Comparison of ENCODE assay signal across 14 mouse cellular contexts in genomic region chr7:96242328-96243185, GRCm38 (mm10).
A peak's percentile ranks its signal among the peaks of the same experiment; 100 is the strongest.
DNase-seq lines count a peak whose midpoint lies in the region; ATAC-seq and TF ChIP-seq lines count a peak whose summit lies in the region.
"Had no signal": no experiment of that assay in that cellular context is flagged by ENCODE, and none has a peak within 500 bp of the region (broad histone marks: within the 10 kb centered on the region; RNA-seq: fewer than 3 reads in every experiment).

No protein-coding gene starts in this region.

- no peak for DNase-seq in frontal cortex, postnatal 25 days (ENCODE audit: low spot score in 2 of 2)
- DNase-seq in lung, postnatal 0 days (ENCODE audit: low spot score) = peak; percentile 31
- no peak for DNase-seq in lung, adult 18-20 months
- DNase-seq in T-cell, adult 2 months (ENCODE audit: low spot score) = no peak
- no peak for DNase-seq in frontal cortex, postnatal 10 days (ENCODE audit: low spot score in 2 of 2)
- DNase-seq: adrenal gland, adult 8-10 months; cerebellum, adult 8-10 months; right cerebral cortex, postnatal 14 days had no signal

- ATAC-seq in frontal cortex, adult (ENCODE audit: low TSS enrichment) = peak; percentile 57
- no peak; the same call in 1 of the 2 replicates for ATAC-seq in lung, postnatal 0 days
- peak; percentile 28; the same call in 1 of the 2 replicates for ATAC-seq in intestine, embryonic 16.5 days
- peak; percentile 57; the same call in 1 of the 2 replicates for ATAC-seq in stomach, embryonic 16.5 days (ENCODE audit: insufficient read depth, low FRiP score)
- ATAC-seq: CD4-positive, CD25-positive, alpha-beta regulatory T cell, adult 4 months had no signal

- no peak for TF ChIP-seq EP300 in lung, postnatal 0 days (IDR thresholded peaks at IDR 0.05)

- H3K4me3 ChIP-seq in lung, postnatal 0 days (ENCODE audit: low read depth, low read length) = no peak overlapping the region
- H3K4me3 ChIP-seq in intestine, embryonic 16.5 days (ENCODE audit: low read length) = no peak overlapping the region
- H3K4me3 ChIP-seq in stomach, embryonic 16.5 days (replicated peaks; ENCODE audit: low read length) = no peak overlapping the region
- H3K4me3 ChIP-seq: hindbrain, embryonic 15.5 days had no signal

- H3K4me2 ChIP-seq in lung, postnatal 0 days (replicated peaks; ENCODE audit: low read depth, low read length) = no peak overlapping the region
- H3K4me2 ChIP-seq in intestine, embryonic 16.5 days (ENCODE audit: low read depth, low read length) = no peak overlapping the region
- no peak overlapping the region for H3K4me2 ChIP-seq in stomach, embryonic 16.5 days (ENCODE audit: low read depth, low read length)
- H3K4me2 ChIP-seq: hindbrain, embryonic 15.5 days had no signal

- WGBS in lung, postnatal 0 days = 49% methylated on average over 4 of the region's 4 CpGs
- WGBS in intestine, embryonic 16.5 days = 49% methylated on average over 4 of the region's 4 CpGs
- WGBS in stomach, embryonic 16.5 days = 41% methylated on average over 4 of the region's 4 CpGs

- H3K36me3 ChIP-seq in lung, postnatal 0 days (ENCODE audit: insufficient read depth, low read length) = no peaks in the 10 kb centered on the region
- no peaks in the 10 kb centered on the region for H3K36me3 ChIP-seq in intestine, embryonic 16.5 days (ENCODE audit: control insufficient read depth, insufficient read depth, low read length)
- H3K36me3 ChIP-seq in stomach, embryonic 16.5 days (ENCODE audit: control insufficient read depth, insufficient read depth, low read length) = no peaks in the 10 kb centered on the region
- H3K36me3 ChIP-seq: hindbrain, embryonic 15.5 days had no signal

- H3K9ac ChIP-seq in lung, postnatal 0 days (replicated peaks; ENCODE audit: low read depth) = no peak overlapping the region
- H3K9ac ChIP-seq in intestine, embryonic 16.5 days (ENCODE audit: low read depth, low read length) = no peak overlapping the region
- H3K9ac ChIP-seq in stomach, embryonic 16.5 days (ENCODE audit: low read length) = no peak overlapping the region
- H3K9ac ChIP-seq: hindbrain, embryonic 15.5 days had no signal

- no peaks in the 10 kb centered on the region for H3K9me3 ChIP-seq in lung, postnatal 0 days (ENCODE audit: low read length)
- no peaks in the 10 kb centered on the region for H3K9me3 ChIP-seq in intestine, embryonic 16.5 days (ENCODE audit: control insufficient read depth, low read length)
- H3K9me3 ChIP-seq in stomach, embryonic 16.5 days (replicated peaks; ENCODE audit: control insufficient read depth, low read length) = no peaks in the 10 kb centered on the region
- H3K9me3 ChIP-seq: hindbrain, embryonic 15.5 days had no signal

- no peaks in the 10 kb centered on the region for H3K27me3 ChIP-seq in lung, postnatal 0 days (replicated peaks; ENCODE audit: insufficient read depth, low read length)
- H3K27me3 ChIP-seq in intestine, embryonic 16.5 days (replicated peaks; ENCODE audit: control insufficient read depth, insufficient read depth, low read length) = no peaks in the 10 kb centered on the region
- H3K27me3 ChIP-seq in stomach, embryonic 16.5 days (ENCODE audit: control insufficient read depth, insufficient read depth, low read length) = no peaks in the 10 kb centered on the region
- H3K27me3 ChIP-seq: hindbrain, embryonic 15.5 days had no signal

- TF ChIP-seq CTCF in lung, postnatal 0 days (IDR thresholded peaks at IDR 0.05) = no peak

- no peak overlapping the region for H3K27ac ChIP-seq in lung, postnatal 0 days (ENCODE audit: low read length)
- 0 out of 2 replicates have a peak overlapping the region, but pooled peaks have one; percentile 43 for H3K27ac ChIP-seq in intestine, embryonic 16.5 days (ENCODE audit: low read length)
- peak overlapping the region; percentile 68 for H3K27ac ChIP-seq in stomach, embryonic 16.5 days (ENCODE audit: low read length)
- H3K27ac ChIP-seq: hindbrain, embryonic 15.5 days; macrophage had no signal

- no peaks in the 10 kb centered on the region for H3K4me1 ChIP-seq in lung, postnatal 0 days (ENCODE audit: insufficient read depth, low read depth, low read length)
- no peaks in the 10 kb centered on the region for H3K4me1 ChIP-seq in intestine, embryonic 16.5 days (ENCODE audit: control insufficient read depth, insufficient read depth, low read length)
- peaks cover 14% of the 10 kb centered on the region for H3K4me1 ChIP-seq in stomach, embryonic 16.5 days (ENCODE audit: control insufficient read depth, insufficient read depth, low read length)
